In the genomic region with DNA sequence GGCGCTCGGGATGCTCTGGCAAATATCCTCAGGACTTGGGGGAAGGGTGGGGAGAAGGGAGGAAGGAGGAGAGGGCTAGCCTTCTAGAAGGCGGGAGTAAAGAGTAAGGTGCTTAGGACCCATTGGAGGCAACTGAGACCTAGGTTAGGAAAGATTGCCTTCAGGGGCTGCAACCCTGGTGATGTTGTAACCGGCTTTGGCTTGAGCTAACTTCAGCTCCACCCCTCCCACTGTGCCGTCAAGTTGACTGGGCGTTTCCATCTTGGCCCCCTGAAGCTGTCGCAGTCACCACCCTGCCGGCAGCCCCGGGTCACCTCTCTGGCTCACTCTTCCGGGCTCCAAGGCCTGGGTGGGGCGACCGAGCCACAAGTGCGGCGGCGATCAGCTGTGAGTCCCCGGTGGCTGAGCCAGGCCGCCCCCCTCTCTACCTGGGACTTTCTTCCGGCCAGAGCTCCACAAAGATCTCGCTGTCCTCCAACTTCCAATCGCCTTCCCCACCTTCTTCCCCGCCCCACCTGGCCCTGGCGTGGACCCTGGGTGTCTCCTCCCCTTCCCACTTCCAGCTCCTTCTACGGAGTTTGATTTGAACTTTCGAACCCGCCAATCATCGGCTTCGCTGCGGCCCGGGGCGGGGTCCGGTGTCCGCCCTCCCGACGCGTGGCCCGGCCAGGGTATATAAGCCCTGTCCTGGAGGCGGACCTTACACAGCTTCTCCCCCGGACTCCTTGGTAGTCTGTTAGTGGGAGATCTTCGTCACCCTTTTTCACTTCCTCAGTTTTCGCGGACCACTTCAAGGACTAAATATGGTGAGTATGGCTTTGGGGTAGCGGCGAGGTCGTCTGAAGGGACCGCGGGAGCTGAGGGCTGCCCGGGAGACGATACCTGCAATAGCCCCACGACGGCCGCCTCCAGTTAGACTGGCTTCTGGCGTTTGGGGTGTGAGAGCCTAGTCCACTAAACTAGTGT, we compare ENCODE assay signal across 8 mouse cellular contexts. TPM values are rescaled to one million over a fixed set of nuclear protein-coding genes. Genes with fewer than 3 reads are reported as not detected.
DNase-seq lines count a peak whose midpoint lies in the region; ATAC-seq and TF ChIP-seq lines count a peak whose summit lies in the region.

A gene (plus strand): TSS at position 273 of the 966 bp plus-strand sequence.

- no peaks in the 10 kb centered on the region for H3K9me3 ChIP-seq in embryonic facial prominence, embryonic 14.5 days (ENCODE audit: control insufficient read depth, low read length)
- H3K9me3 ChIP-seq in heart, embryonic 12.5 days (replicated peaks) = no peaks in the 10 kb centered on the region; the same call in 1 of the 2 replicates
- no peaks in the 10 kb centered on the region for H3K9me3 ChIP-seq in kidney, embryonic 16.5 days (ENCODE audit: low read length)
- H3K9me3 ChIP-seq in liver, embryonic 14.5 days (ENCODE audit: control insufficient read depth, low read length) = no peaks in the 10 kb centered on the region

- TF ChIP-seq CTCF in liver, embryonic 14.5 days (IDR thresholded peaks at IDR 0.05; ENCODE audit: low read depth) = peak; percentile 32
- 0 out of 2 replicates have a peak, but pooled peaks have one; percentile 32 for TF ChIP-seq CTCF in thymus, adult 2 months (IDR thresholded peaks at IDR 0.05; ENCODE audit: borderline replicate concordance, control insufficient read depth, extremely low read depth, insufficient read depth, low read length, poor library complexity)

- peak within 1 kb of the TSS; percentile 80 for H3K4me2 ChIP-seq in embryonic facial prominence, embryonic 14.5 days (ENCODE audit: low read depth, low read length)
- H3K4me2 ChIP-seq in heart, embryonic 12.5 days = peak within 1 kb of the TSS; percentile 89
- peak within 1 kb of the TSS; percentile 76 for H3K4me2 ChIP-seq in kidney, embryonic 16.5 days (replicated peaks; ENCODE audit: low read depth, low read length)
- peak within 1 kb of the TSS; percentile 99 for H3K4me2 ChIP-seq in liver, embryonic 14.5 days (ENCODE audit: low read depth)

- DNase-seq in right cerebral cortex, postnatal 25 days = peak; percentile 28
- DNase-seq in right cerebral cortex, postnatal 36 days (ENCODE audit: low spot score in 2 of 2) = no peak
- DNase-seq in embryonic facial prominence, embryonic 14.5 days (ENCODE audit: low spot score) = peak; percentile 96
- DNase-seq in liver, embryonic 14.5 days (ENCODE audit: low read depth in 3 of 3, low spot score in 3 of 3) = peak; percentile 93 to 94 (median 94)
- DNase-seq in neural tube, embryonic 10.5 days (ENCODE audit: extremely low spot score, low spot score) = peak; percentile 90
- peak; percentile 86 for DNase-seq in thymus, adult 2 months

- TF ChIP-seq POLR2A in thymus, adult 2 months (IDR thresholded peaks at IDR 0.05; ENCODE audit: control insufficient read depth, extremely low read depth, insufficient read depth, low read length, poor library complexity) = peak; percentile 81

- H3K27me3 ChIP-seq in embryonic facial prominence, embryonic 14.5 days (replicated peaks; ENCODE audit: control insufficient read depth, insufficient read depth, low read length) = no peaks in the 10 kb centered on the region
- no peaks in the 10 kb centered on the region for H3K27me3 ChIP-seq in heart, embryonic 12.5 days (replicated peaks)
- no peaks in the 10 kb centered on the region for H3K27me3 ChIP-seq in kidney, embryonic 16.5 days (ENCODE audit: insufficient read depth, low read length)
- no peaks in the 10 kb centered on the region for H3K27me3 ChIP-seq in liver, embryonic 14.5 days (ENCODE audit: control insufficient read depth, insufficient read depth, low read length)
- H3K27me3 ChIP-seq in thymus, adult 2 months (ENCODE audit: control insufficient read depth, insufficient read depth, low read length) = no peaks in the 10 kb centered on the region

- peak within 1 kb of the TSS; percentile 73 for H3K27ac ChIP-seq in embryonic facial prominence, embryonic 14.5 days (replicated peaks; ENCODE audit: low read depth, low read length)
- H3K27ac ChIP-seq in heart, embryonic 12.5 days (ENCODE audit: poor library complexity, severe bottlenecking) = peak within 1 kb of the TSS; percentile 94
- peak within 1 kb of the TSS; percentile 85 for H3K27ac ChIP-seq in kidney, embryonic 16.5 days (ENCODE audit: low read length)
- H3K27ac ChIP-seq in liver, embryonic 14.5 days = peak within 1 kb of the TSS; percentile 90
- peak within 1 kb of the TSS; percentile 27; the same call in 1 of the 2 replicates for H3K27ac ChIP-seq in thymus, adult 2 months (ENCODE audit: control insufficient read depth, insufficient read depth, low read length)

- 1% methylated on average over 44 of the region's 52 CpGs for WGBS in embryonic facial prominence, embryonic 14.5 days
- under 1% methylated on average over 51 of the region's 52 CpGs for WGBS in heart, embryonic 12.5 days
- WGBS in kidney, embryonic 16.5 days = under 1% methylated on average over 52 of the region's 52 CpGs
- WGBS in liver, embryonic 14.5 days (ENCODE audit: insufficient replicate concordance) = under 1% methylated on average over 52 of the region's 52 CpGs
- under 1% methylated on average over 52 of the region's 52 CpGs for WGBS in thymus, adult 2 months

- H3K4me1 ChIP-seq in embryonic facial prominence, embryonic 14.5 days (ENCODE audit: control insufficient read depth, insufficient read depth, low read length) = peaks cover 25% of the 10 kb centered on the region
- H3K4me1 ChIP-seq in heart, embryonic 12.5 days (replicated peaks) = peaks cover 35% of the 10 kb centered on the region
- H3K4me1 ChIP-seq in kidney, embryonic 16.5 days (ENCODE audit: insufficient read depth, low read length) = peaks cover 36% of the 10 kb centered on the region
- H3K4me1 ChIP-seq in liver, embryonic 14.5 days (replicated peaks; ENCODE audit: control insufficient read depth in 2 of 2, insufficient read depth in 2 of 2, low read length in 1 of 2) = peaks cover 24 to 28% of the 10 kb centered on the region in 2 experiments
- peaks cover 21% of the 10 kb centered on the region for H3K4me1 ChIP-seq in thymus, adult 2 months (replicated peaks; ENCODE audit: control insufficient read depth, insufficient read depth, low read length)

- H3K4me3 ChIP-seq in embryonic facial prominence, embryonic 14.5 days (ENCODE audit: low read depth, low read length) = peak within 1 kb of the TSS; percentile 58
- H3K4me3 ChIP-seq in heart, embryonic 12.5 days = peak within 1 kb of the TSS; percentile 75
- peak within 1 kb of the TSS; percentile 54 for H3K4me3 ChIP-seq in kidney, embryonic 16.5 days (ENCODE audit: low read length)
- peak within 1 kb of the TSS; percentile 71 to 89 for H3K4me3 ChIP-seq in liver, embryonic 14.5 days (ENCODE audit: insufficient read depth in 1 of 2, low read depth in 2 of 2, low read length in 2 of 2)
- peak within 1 kb of the TSS; percentile 63 for H3K4me3 ChIP-seq in thymus, adult 2 months (ENCODE audit: control insufficient read depth, insufficient read depth, low read length)

- peaks cover 5% of the 10 kb centered on the region for H3K36me3 ChIP-seq in embryonic facial prominence, embryonic 14.5 days (ENCODE audit: control insufficient read depth, insufficient read depth, low read length)
- H3K36me3 ChIP-seq in heart, embryonic 12.5 days = peaks cover 5% of the 10 kb centered on the region
- H3K36me3 ChIP-seq in kidney, embryonic 16.5 days (ENCODE audit: insufficient read depth, low read length) = peaks cover 5% of the 10 kb centered on the region
- peaks cover 27% of the 10 kb centered on the region for H3K36me3 ChIP-seq in liver, embryonic 14.5 days (replicated peaks; ENCODE audit: control insufficient read depth, insufficient read depth, low read depth)
- H3K36me3 ChIP-seq in thymus, adult 2 months (ENCODE audit: control insufficient read depth, insufficient read depth, low read length) = peaks cover 5% of the 10 kb centered on the region

- TF ChIP-seq EP300 in liver, embryonic 14.5 days (IDR thresholded peaks at IDR 0.05; ENCODE audit: low read depth) = no peak; the same call in none of the 2 replicates

- peak within 1 kb of the TSS; percentile 74 for H3K9ac ChIP-seq in embryonic facial prominence, embryonic 14.5 days (ENCODE audit: low read depth, low read length)
- H3K9ac ChIP-seq in heart, embryonic 12.5 days = peak within 1 kb of the TSS; percentile 79
- H3K9ac ChIP-seq in kidney, embryonic 16.5 days (replicated peaks; ENCODE audit: low read length) = peak within 1 kb of the TSS; percentile 68
- peak within 1 kb of the TSS; percentile 86 for H3K9ac ChIP-seq in liver, embryonic 14.5 days (replicated peaks)

- ATAC-seq in embryonic facial prominence, embryonic 14.5 days (ENCODE audit: low read depth) = peak; percentile 94
- ATAC-seq in heart, embryonic 12.5 days (ENCODE audit: insufficient number of reproducible peaks, low FRiP score) = peak; percentile 94
- ATAC-seq in kidney, embryonic 16.5 days (ENCODE audit: low FRiP score, low TSS enrichment) = peak; percentile 94
- ATAC-seq in liver, embryonic 14.5 days (ENCODE audit: insufficient read depth) = peak; percentile 90

RNA-seq across cellular contexts. Expression of the gene that starts here (rescaled TPM):
- 133 and 149 TPM in 2 replicates for polyA plus RNA-seq in embryonic facial prominence, embryonic 14.5 days (2014; fragmentation: Nextera tagmentation; extraction: Ambion mirVana)
- polyA plus RNA-seq in heart, embryonic 12.5 days (2016; fragmentation: Nextera tagmentation; extraction: Ambion mirVana) = 135 and 139 TPM in 2 replicates
- polyA plus RNA-seq in kidney, embryonic 16.5 days (2015; fragmentation: Nextera tagmentation; extraction: Ambion mirVana) = 213 and 219 TPM in 2 replicates
- 273 and 373 TPM in 2 replicates for polyA plus RNA-seq in liver, embryonic 14.5 days (2012; rRNA removed)
- 277 and 278 TPM in 2 replicates for polyA plus RNA-seq in liver, embryonic 14.5 days (2014; fragmentation: Nextera tagmentation; extraction: Ambion mirVana)
- 294 and 330 TPM in 2 replicates for polyA plus RNA-seq in thymus, adult 2 months (2012; rRNA removed)

Comparison
In these comparisons a context has a peak if more than half of its experiments do, and no peak if none do; other contexts are left out.
1. DNase-seq: peak in right cerebral cortex, postnatal 25 days (single experiment), embryonic facial prominence, embryonic 14.5 days (single experiment), liver, embryonic 14.5 days (3 of 3), neural tube, embryonic 10.5 days (single experiment) and thymus, adult 2 months (single experiment); none in right cerebral cortex, postnatal 36 days (0 of 2).
2. H3K27ac ChIP-seq: peak in every context shown above with its lines; median percentile 94 in heart, embryonic 12.5 days; 90 in liver, embryonic 14.5 days; 85 in kidney, embryonic 16.5 days; 73 in embryonic facial prominence, embryonic 14.5 days; 27 in thymus, adult 2 months.
3. Peak in every context shown above with its lines, with median percentiles within 50 percentile points of each other: ATAC-seq, H3K4me2 ChIP-seq, H3K4me3 ChIP-seq and H3K9ac ChIP-seq.